Mouse (Mus musculus): ENCODE results near the gene Slc25a27.

DNA sequence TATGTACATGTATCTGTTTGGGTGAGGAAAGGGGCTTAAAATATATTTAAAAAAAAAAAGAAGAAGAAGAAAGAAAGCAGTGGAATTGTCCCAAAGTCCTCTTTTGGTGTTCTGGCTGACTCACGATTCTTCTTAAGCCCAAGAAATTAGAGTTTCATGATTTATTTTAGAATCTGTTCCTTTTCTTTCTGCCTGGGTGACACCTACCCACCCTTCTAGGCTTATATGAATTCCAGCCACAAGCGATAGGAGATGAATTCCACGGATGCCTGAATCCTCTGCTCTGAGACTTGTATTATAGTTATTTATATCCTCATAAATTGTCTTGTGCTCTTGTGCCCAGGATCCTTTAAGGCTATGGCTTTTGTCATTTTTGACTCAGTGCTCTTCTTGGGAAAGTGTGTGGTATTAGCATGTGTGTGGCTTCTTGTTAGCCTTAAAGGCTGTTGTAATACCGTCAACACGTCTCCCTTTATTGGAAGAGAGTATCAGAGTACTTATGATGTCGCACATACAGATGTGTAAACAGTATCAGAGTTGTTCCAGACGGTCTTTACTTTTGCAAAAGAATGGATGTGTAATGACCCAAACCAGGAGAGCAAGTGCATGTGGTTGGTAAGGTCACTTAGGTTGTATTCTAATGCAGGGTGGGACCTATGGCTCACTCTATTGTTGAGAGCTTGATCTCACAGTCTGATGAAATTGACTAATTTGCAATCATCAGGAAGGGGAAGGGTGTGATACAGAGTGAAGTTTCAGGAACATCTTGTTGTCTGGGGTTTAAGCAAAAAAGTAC is 44.7 kb upstream of the Slc25a27 start:
- TF ChIP-seq MAFK (IDR thresholded peaks at IDR 0.05; ENCODE audit: insufficient replicate concordance, low read length) (no peak), POLR2A (IDR thresholded peaks at IDR 0.05; ENCODE audit: low read depth, low read length) (no peak), GABPA (IDR thresholded peaks at IDR 0.05; ENCODE audit: insufficient replicate concordance, low read depth, low read length) (no peak), ZKSCAN1 (IDR thresholded peaks at IDR 0.05; ENCODE audit: borderline replicate concordance, low read depth, low read length) (no peak), SMC3 (IDR thresholded peaks at IDR 0.05; ENCODE audit: low read depth, low read length) (no peak), CHD2 (IDR thresholded peaks at IDR 0.05; ENCODE audit: low read length) (no peak), CTCF (conservative IDR thresholded peaks at IDR 0.05 in 1 of 2, IDR thresholded peaks at IDR 0.05 in 1 of 2; ENCODE audit: low read depth in 2 of 2, low read length in 2 of 2) (no peak), MAX (IDR thresholded peaks at IDR 0.05; ENCODE audit: low read length) (no peak), IRF4 (IDR thresholded peaks at IDR 0.05; ENCODE audit: low read depth, low read length) (no peak), MEF2A (IDR thresholded peaks at IDR 0.05; ENCODE audit: borderline replicate concordance, low read depth, low read length) (no peak), EP300 (IDR thresholded peaks at IDR 0.05; ENCODE audit: low read length) (no peak), ETS1 (conservative IDR thresholded peaks at IDR 0.05; ENCODE audit: low read depth, low read length) (no peak), TCF12 (IDR thresholded peaks at IDR 0.05; ENCODE audit: low read depth, low read length) (no peak), SIN3A (IDR thresholded peaks at IDR 0.05; ENCODE audit: low read length) (no peak)
